Mouse (Mus musculus): ENCODE measurements around the gene Morn1. TPM values are rescaled to one million over a fixed set of nuclear protein-coding genes. Genes with fewer than 3 reads are reported as not detected.
A peak's percentile ranks its signal among the peaks of the same experiment; 100 is the strongest.

Gene Morn1
- polyA plus RNA-seq, 1 experiment from 2014 or later: 8.9 TPM

DNA sequence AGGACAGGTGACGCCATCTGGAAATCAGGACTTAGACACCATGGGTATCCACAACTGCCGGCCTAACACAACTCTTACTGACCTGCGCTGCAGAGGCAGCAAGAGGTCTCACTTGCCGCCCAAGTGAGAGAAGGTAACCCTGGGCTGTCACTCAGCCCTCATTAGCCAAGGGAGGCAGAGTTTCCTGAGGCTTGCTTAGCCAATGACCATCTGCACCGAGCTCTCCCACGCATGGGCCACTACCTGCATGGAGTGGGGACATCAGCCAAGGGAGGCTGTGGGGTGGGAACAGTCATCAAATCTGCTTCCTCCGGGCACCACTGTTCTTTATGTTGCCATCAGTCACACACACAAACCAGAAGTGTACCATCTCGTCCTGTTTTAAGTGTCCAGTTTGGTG lies 9.6 kb downstream of the Morn1 start:
- 85% methylated on average over 8 of the region's 8 CpGs for WGBS
- peaks cover 3% of the 10 kb centered on the region; the same call in 1 of the 2 replicates for H3K4me1 ChIP-seq (replicated peaks)
- no peak overlapping the region for H3K27ac ChIP-seq
- no peaks in the 10 kb centered on the region for H3K27me3 ChIP-seq
- no peaks in the 10 kb centered on the region for H3K9me3 ChIP-seq
- H3K4me3 ChIP-seq (replicated peaks): no peak overlapping the region
- peaks cover 5% of the 10 kb centered on the region; the same call in 1 of the 2 replicates for H3K36me3 ChIP-seq
- H3K4me2 ChIP-seq (replicated peaks): no peak overlapping the region
- no peak for ATAC-seq
- peak overlapping the region; percentile 23; the same call in 1 of the 2 replicates for H3K9ac ChIP-seq (replicated peaks)

DNA sequence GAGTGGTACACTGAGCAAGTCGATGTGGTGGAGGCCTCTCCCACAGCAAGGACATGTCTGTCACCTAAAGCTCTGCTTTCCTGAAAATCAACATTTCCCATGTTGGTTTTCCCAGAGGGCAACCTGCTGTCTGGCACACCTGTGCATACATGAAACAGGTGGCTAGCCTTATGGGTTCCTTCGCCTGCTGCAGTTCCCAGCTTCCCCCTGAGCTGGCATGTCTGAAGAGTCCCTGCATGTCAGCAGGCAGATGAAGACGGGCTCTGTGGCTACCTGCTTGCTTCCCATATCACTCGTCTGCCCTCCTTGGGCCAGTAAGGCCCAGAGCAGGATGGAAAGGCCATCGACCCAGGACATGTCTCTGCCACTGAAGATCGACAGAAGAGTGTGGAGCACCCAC lies 11.1 kb downstream of the Morn1 start:
- 85% methylated on average over 6 of the region's 6 CpGs for WGBS
- H3K9ac ChIP-seq (replicated peaks): no peak overlapping the region

GRCm38 (mm10) chr4:155098572-155098971 lies 12.2 kb downstream of the Morn1 start:
- Histone ChIP-seq H3K27me3 (no peaks in the 10 kb centered on the region), H3K27ac (no peak overlapping the region), H3K9me3 (no peaks in the 10 kb centered on the region), H3K36me3 (no peaks in the 10 kb centered on the region), H3K4me1 (replicated peaks) (peaks cover 3% of the 10 kb centered on the region; the same call in 1 of the 2 replicates), H3K4me3 (replicated peaks) (no peak overlapping the region), H3K9ac (replicated peaks) (0 out of 2 replicates have a peak overlapping the region, but pooled peaks have one; percentile 3), H3K4me2 (replicated peaks) (no peak overlapping the region)
- ATAC-seq: no peak
- WGBS: 79% methylated on average over 4 of the region's 4 CpGs

More for the DNA sequence above, 11.1 kb downstream of the Morn1 start:
- no peak overlapping the region for H3K4me2 ChIP-seq (replicated peaks)
- ATAC-seq: no peak
- no peak overlapping the region for H3K27ac ChIP-seq
- peaks cover 3% of the 10 kb centered on the region; the same call in 1 of the 2 replicates for H3K4me1 ChIP-seq (replicated peaks)
- no peaks in the 10 kb centered on the region for H3K36me3 ChIP-seq
- no peak overlapping the region for H3K4me3 ChIP-seq (replicated peaks)
- H3K9me3 ChIP-seq: no peaks in the 10 kb centered on the region
- H3K27me3 ChIP-seq: no peaks in the 10 kb centered on the region

GRCm38 (mm10) chr4:155107886-155108285 lies 21.5 kb downstream of the Morn1 start:
- Histone ChIP-seq H3K27ac (no peak overlapping the region), H3K4me2 (replicated peaks) (no peak overlapping the region), H3K4me3 (replicated peaks) (no peak overlapping the region), H3K9me3 (no peaks in the 10 kb centered on the region), H3K27me3 (no peaks in the 10 kb centered on the region), H3K36me3 (no peaks in the 10 kb centered on the region), H3K4me1 (replicated peaks) (no peaks in the 10 kb centered on the region), H3K9ac (replicated peaks) (no peak overlapping the region)
- WGBS: 97% methylated on average over 4 of the region's 4 CpGs
- ATAC-seq: no peak

DNA sequence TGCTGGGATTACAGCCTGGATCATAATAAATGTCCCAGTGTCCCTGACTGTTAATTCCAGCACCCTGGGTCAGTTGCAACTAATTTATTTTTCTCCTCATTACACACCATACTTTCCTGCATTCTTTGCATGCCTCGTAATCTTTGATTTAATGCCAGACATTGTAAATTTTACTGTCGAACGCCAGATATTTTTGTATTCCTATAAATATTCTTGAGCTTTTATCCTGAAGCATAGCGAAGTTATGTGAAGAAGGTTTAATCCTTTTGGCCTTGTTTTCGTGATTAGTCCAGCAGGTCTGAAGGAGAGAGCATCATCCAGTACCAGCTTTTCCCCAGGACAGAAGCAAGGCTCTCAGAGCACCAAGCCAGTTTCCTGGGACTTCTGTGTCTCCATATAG lies 23.1 kb downstream of the Morn1 start:
- WGBS: 91% methylated on average over 5 of the region's 5 CpGs
- no peak for ATAC-seq

GRCm38 (mm10) chr4:155113766-155114410 lies 27.5 kb downstream of the Morn1 start:
- H3K27me3 ChIP-seq: no peaks in the 10 kb centered on the region
- WGBS: 62% methylated on average over 8 of the region's 8 CpGs
- ATAC-seq: no peak
- H3K36me3 ChIP-seq: no peaks in the 10 kb centered on the region
- no peak overlapping the region for H3K27ac ChIP-seq
- H3K9ac ChIP-seq (replicated peaks): no peak overlapping the region
- H3K4me3 ChIP-seq (replicated peaks): no peak overlapping the region
- no peak overlapping the region for H3K4me2 ChIP-seq (replicated peaks)
- H3K4me1 ChIP-seq (replicated peaks): 0 out of 2 replicates have a peak, but pooled peaks cover 17% of the 10 kb centered on the region
- H3K9me3 ChIP-seq: no peaks in the 10 kb centered on the region

More for the DNA sequence above, 23.1 kb downstream of the Morn1 start:
- H3K4me3 ChIP-seq (replicated peaks): no peak overlapping the region
- no peak overlapping the region for H3K27ac ChIP-seq
- 0 out of 2 replicates have a peak, but pooled peaks cover 2% of the 10 kb centered on the region for H3K4me1 ChIP-seq (replicated peaks)
- H3K36me3 ChIP-seq: no peaks in the 10 kb centered on the region
- no peak overlapping the region for H3K9ac ChIP-seq (replicated peaks)
- H3K27me3 ChIP-seq: no peaks in the 10 kb centered on the region
- H3K4me2 ChIP-seq (replicated peaks): no peak overlapping the region
- no peaks in the 10 kb centered on the region for H3K9me3 ChIP-seq

DNA sequence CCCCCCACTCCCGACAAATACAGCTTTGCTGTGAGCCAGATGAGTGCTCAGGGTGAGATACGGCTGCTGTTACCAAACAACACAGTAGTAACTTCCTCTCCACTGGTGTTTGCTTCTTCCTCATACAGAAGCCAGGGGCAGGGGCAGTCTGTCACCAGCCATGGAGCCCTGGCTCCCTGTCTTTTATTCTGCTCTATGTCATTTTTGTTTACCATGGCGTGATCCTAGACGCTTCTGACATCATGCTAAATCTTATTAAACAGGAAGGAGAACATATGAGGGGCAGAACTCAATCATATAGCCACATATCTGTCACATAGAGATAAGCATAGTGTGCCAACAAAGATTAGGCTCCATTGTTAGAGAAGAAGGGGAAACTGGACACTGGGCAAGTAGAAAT lies 30.2 kb downstream of the Morn1 start:
- ATAC-seq: no peak
- H3K4me1 ChIP-seq (replicated peaks): peaks cover 24% of the 10 kb centered on the region; the same call in 1 of the 2 replicates
- no peak overlapping the region for H3K4me3 ChIP-seq (replicated peaks)
- WGBS: 84% methylated on average over 4 of the region's 4 CpGs
- no peaks in the 10 kb centered on the region for H3K9me3 ChIP-seq
- H3K27ac ChIP-seq: no peak overlapping the region
- no peaks in the 10 kb centered on the region for H3K36me3 ChIP-seq
- no peak overlapping the region for H3K4me2 ChIP-seq (replicated peaks)
- H3K27me3 ChIP-seq: no peaks in the 10 kb centered on the region
- H3K9ac ChIP-seq (replicated peaks): no peak overlapping the region

DNA sequence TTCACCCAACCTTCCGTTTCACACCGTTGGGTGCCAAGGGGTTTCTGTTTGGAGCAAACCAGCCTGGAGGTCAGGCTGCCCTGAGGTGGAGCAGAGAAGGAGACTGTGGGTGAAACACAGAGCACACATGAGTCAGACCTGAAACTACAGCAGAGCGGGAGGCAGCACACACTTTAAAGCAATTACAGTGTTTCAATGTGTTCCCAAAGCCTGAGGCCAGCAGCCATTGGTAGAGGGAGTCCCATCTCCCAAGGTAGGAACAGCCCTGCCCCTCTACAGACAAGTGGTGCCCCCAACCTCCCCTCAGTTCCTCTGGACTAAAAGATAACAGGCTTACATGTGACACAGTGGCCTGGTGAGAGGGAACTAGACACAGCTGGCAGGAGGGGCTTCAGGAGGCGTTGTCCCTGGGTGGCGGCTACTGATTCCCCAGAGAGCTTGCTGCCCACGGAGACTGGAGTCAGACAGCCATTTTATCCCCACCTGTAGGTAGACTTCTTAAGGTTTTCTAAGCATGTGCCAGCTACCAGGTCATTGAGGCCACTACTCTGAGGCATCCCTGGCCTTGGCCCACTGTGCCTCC lies 31.1 kb downstream of the Morn1 start:
- no peaks in the 10 kb centered on the region for H3K9me3 ChIP-seq
- ATAC-seq: no peak
- peaks cover 33% of the 10 kb centered on the region for H3K4me1 ChIP-seq (replicated peaks)
- no peaks in the 10 kb centered on the region for H3K27me3 ChIP-seq
- H3K4me2 ChIP-seq (replicated peaks): no peak overlapping the region
- H3K36me3 ChIP-seq: no peaks in the 10 kb centered on the region
- H3K4me3 ChIP-seq (replicated peaks): no peak overlapping the region
- 78% methylated on average over 6 of the region's 6 CpGs for WGBS
- no peak overlapping the region for H3K9ac ChIP-seq (replicated peaks)
- H3K27ac ChIP-seq: no peak overlapping the region

- ATAC-seq: no peak
- Histone ChIP-seq H3K4me2 (replicated peaks) (no peak overlapping the region), H3K27ac (no peak overlapping the region), H3K36me3 (no peaks in the 10 kb centered on the region), H3K9ac (replicated peaks) (no peak overlapping the region), H3K9me3 (no peaks in the 10 kb centered on the region), H3K27me3 (no peaks in the 10 kb centered on the region), H3K4me3 (replicated peaks) (no peak overlapping the region), H3K4me1 (replicated peaks) (peaks cover 41% of the 10 kb centered on the region)
- 59% methylated on average over 10 of the region's 10 CpGs for WGBS
These were observed 31.9 kb downstream of the Morn1 start for GRCm38 (mm10) chr4:155118278-155118677.

GRCm38 (mm10) chr4:155120038-155120437 lies 33.7 kb downstream of the Morn1 start:
- Histone ChIP-seq H3K27ac (no peak overlapping the region), H3K4me1 (replicated peaks) (peaks cover 49% of the 10 kb centered on the region), H3K9ac (replicated peaks) (no peak overlapping the region), H3K4me3 (replicated peaks) (no peak overlapping the region), H3K27me3 (no peaks in the 10 kb centered on the region), H3K36me3 (no peaks in the 10 kb centered on the region), H3K4me2 (replicated peaks) (no peak overlapping the region), H3K9me3 (no peaks in the 10 kb centered on the region)
- ATAC-seq: no peak
- WGBS: 82% methylated on average over 7 of the region's 7 CpGs

- Histone ChIP-seq H3K27ac (no peak overlapping the region), H3K4me2 (replicated peaks) (no peak overlapping the region), H3K27me3 (no peaks in the 10 kb centered on the region), H3K4me3 (replicated peaks) (no peak overlapping the region), H3K36me3 (no peaks in the 10 kb centered on the region), H3K9me3 (no peaks in the 10 kb centered on the region), H3K9ac (replicated peaks) (no peak overlapping the region), H3K4me1 (replicated peaks) (peaks cover 54% of the 10 kb centered on the region)
- no peak for ATAC-seq
- WGBS: 89% methylated on average over 5 of the region's 5 CpGs
These were observed 34.2 kb downstream of the Morn1 start for GRCm38 (mm10) chr4:155120583-155120982.

DNA sequence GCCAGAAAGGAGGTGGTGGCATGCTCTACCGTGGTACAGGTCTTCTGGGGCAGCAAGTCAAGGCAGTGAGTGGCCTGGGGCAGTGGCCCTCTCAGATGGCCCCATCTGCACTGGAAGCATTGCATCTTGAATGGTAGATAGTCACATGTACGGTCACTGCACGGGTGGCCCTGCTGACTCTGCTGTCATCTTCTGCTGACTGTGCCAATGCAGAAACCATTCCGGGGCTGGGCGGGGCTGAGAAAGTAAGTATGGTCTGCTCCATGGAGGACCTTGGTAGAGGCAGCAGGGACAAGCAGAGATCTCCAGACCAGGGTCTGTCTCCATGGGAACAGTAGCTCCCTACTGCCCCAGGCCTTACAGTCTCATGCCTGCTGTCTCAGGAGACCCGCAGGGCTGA lies 34.8 kb downstream of the Morn1 start:
- 91% methylated on average over 6 of the region's 6 CpGs for WGBS
- no peak for ATAC-seq

More for the DNA sequence above, 34.8 kb downstream of the Morn1 start:
- H3K4me1 ChIP-seq (replicated peaks): peaks cover 54% of the 10 kb centered on the region
- no peaks in the 10 kb centered on the region for H3K9me3 ChIP-seq
- H3K27me3 ChIP-seq: no peaks in the 10 kb centered on the region
- no peak overlapping the region for H3K4me2 ChIP-seq (replicated peaks)
- no peaks in the 10 kb centered on the region for H3K36me3 ChIP-seq
- no peak overlapping the region for H3K27ac ChIP-seq
- no peak overlapping the region for H3K4me3 ChIP-seq (replicated peaks)
- no peak overlapping the region for H3K9ac ChIP-seq (replicated peaks)

Measured in midbrain, embryonic 13.5 days (tissue).